Mouse (Mus musculus): ENCODE measurements around the gene Aqp3. TPM values are rescaled to one million over a fixed set of nuclear protein-coding genes. Genes with fewer than 3 reads are reported as not detected.
"Not testable (repeated sequence)": the region's sequence is repeated elsewhere in the genome, so short reads cannot be mapped to it uniquely, and the experiment has no call there.

Gene Aqp3
- polyA plus RNA-seq, 1 experiment from 2014 or later, result 13.8 TPM

DNA sequence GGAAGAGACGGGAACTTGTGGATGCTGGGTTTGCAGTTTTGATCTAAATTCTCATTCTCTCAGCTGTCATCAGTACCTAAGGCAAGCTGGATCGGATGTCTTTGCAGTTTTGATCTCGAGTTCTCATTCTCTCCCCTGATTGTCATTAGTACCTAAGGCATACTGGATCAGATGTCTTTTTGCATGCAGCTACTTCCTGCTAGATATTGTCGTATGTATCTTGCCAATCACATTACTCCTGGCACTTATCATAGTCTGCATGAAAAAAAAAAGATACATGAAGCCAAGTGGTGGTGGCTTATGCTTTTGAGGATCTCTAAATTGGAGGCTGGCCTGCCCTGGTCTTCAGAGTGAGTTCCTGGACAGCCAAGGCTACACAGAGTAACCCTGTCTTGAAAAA lies 13.2 kb downstream of the Aqp3 start:
- Histone ChIP-seq H3K4me3 (replicated peaks) (no peak overlapping the region), H3K9ac (no peak overlapping the region), H3K4me1 (replicated peaks) (peaks cover 87% of the 10 kb centered on the region), H3K4me2 (no peak overlapping the region), H3K27me3 (no peaks in the 10 kb centered on the region), H3K9me3 (replicated peaks) (no peaks in the 10 kb centered on the region), H3K27ac (no peak overlapping the region), H3K36me3 (no peaks in the 10 kb centered on the region)
- ATAC-seq (ENCODE audit: low read depth), result no peak
- WGBS (ENCODE audit: insufficient replicate concordance), result 71% methylated on average over 4 of the region's 4 CpGs
- no peak for DNase-seq

DNA sequence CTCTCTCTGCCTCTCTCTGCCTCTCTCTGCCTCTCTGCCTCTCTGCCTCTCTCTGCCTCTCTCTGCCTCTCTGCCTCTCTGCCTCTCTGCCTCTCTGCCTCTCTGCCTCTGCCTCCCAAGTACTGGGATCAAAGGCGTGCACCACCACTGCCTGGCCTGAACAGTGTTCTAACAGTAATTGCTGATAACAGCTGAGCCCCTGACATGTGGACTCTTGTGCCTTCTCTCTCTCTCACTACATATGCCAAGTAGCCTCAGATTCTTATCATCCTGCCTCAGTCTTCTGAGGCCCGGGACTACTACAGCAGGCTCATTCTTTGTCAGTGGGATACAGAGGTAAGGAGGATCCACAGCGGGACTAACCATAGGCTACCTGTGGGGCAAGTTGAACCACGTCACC lies 15.2 kb downstream of the Aqp3 start:
- H3K27me3 ChIP-seq; H3K36me3 ChIP-seq; H3K4me3 ChIP-seq (replicated peaks); H3K9me3 ChIP-seq (replicated peaks): not testable (repeated sequence)
- Histone ChIP-seq H3K27ac (peak overlapping the region; percentile 75), H3K4me1 (replicated peaks) (peaks cover 75% of the 10 kb centered on the region), H3K4me2 (0 out of 2 replicates have a peak overlapping the region, but pooled peaks have one; percentile 4), H3K9ac (peak overlapping the region; percentile 14; the same call in 1 of the 2 replicates)
- DNase-seq (peak; percentile 56), ATAC-seq (ENCODE audit: low read depth) (peak; percentile 62)
- WGBS (ENCODE audit: insufficient replicate concordance), result 36% methylated on average over 4 of the region's 4 CpGs

DNA sequence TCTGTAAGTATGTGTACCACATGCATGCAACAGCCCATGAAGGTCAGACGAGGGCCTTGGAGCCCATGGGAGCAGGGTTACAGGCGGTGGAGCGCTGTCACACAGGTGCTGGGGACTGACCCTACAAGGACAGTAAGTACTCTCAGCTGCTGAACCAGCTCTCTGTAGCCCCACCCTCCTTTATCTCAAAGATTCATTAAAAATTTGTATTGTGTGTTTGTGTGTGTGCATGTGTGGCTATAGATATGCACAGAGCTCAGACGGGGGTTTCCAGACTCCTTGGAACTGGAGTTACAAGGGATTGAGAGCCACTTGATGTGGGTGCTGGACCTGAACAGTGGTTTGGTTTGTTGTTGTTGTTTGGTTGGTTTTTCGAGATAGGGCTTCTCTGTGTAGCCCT lies 16.2 kb downstream of the Aqp3 start:
- peak; percentile 73 for ATAC-seq (ENCODE audit: low read depth)
- WGBS (ENCODE audit: insufficient replicate concordance), result 45% methylated on average over 5 of the region's 5 CpGs
- H3K9me3 ChIP-seq (replicated peaks), result no peaks in the 10 kb centered on the region
- peak overlapping the region; percentile 75 for H3K27ac ChIP-seq
- no peak overlapping the region for H3K4me2 ChIP-seq
- peak; percentile 34 for DNase-seq
- H3K27me3 ChIP-seq, result peaks cover 4% of the 10 kb centered on the region; the same call in 1 of the 2 replicates
- H3K4me1 ChIP-seq (replicated peaks), result peaks cover 65% of the 10 kb centered on the region
- H3K36me3 ChIP-seq, result no peaks in the 10 kb centered on the region
- H3K4me3 ChIP-seq (replicated peaks), result no peak overlapping the region
- H3K9ac ChIP-seq, result no peak overlapping the region

DNA sequence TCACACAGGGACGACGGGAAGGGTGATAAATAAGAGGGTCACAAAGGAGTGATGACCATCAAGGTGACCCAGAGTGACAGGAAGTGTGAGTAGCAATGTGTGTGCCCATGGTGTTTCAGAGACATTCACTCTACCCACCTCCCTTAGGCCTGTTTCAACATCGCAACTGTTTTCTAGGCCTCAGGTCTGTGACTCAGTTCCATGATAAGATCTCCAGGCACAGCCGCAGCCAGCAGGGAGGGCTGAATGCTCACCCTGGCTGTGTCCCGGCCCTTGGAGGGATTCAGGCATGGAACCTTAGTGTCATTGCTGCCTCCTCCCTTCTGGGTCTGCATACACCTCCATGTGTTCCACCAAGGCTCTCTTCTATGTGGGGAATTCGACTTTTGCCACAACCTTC lies 19.3 kb downstream of the Aqp3 start:
- Histone ChIP-seq H3K36me3 (no peaks in the 10 kb centered on the region), H3K27me3 (peaks cover 8% of the 10 kb centered on the region; the same call in 1 of the 2 replicates), H3K4me2 (no peak overlapping the region), H3K4me3 (replicated peaks) (no peak overlapping the region), H3K4me1 (replicated peaks) (peaks cover 37% of the 10 kb centered on the region), H3K27ac (no peak overlapping the region), H3K9me3 (replicated peaks) (no peaks in the 10 kb centered on the region), H3K9ac (no peak overlapping the region)
- ATAC-seq (ENCODE audit: low read depth) (no peak), DNase-seq (no peak)
- 41% methylated on average over 6 of the region's 6 CpGs for WGBS (ENCODE audit: insufficient replicate concordance)

- H3K4me2 ChIP-seq, result no peak overlapping the region
- no peaks in the 10 kb centered on the region for H3K9me3 ChIP-seq (replicated peaks)
- DNase-seq, result no peak
- H3K4me3 ChIP-seq (replicated peaks), result no peak overlapping the region
- H3K27ac ChIP-seq, result no peak overlapping the region
- no peaks in the 10 kb centered on the region for H3K36me3 ChIP-seq
- H3K4me1 ChIP-seq (replicated peaks), result peaks cover 14% of the 10 kb centered on the region
- WGBS (ENCODE audit: insufficient replicate concordance), result 69% methylated on average over 6 of the region's 6 CpGs
- no peak for ATAC-seq (ENCODE audit: low read depth)
- H3K9ac ChIP-seq, result no peak overlapping the region
- H3K27me3 ChIP-seq, result peaks cover 8% of the 10 kb centered on the region; the same call in 1 of the 2 replicates
These were observed 23.5 kb downstream of the Aqp3 start for GRCm38 (mm10) chr4:41074461-41074860.

- 0 out of 2 replicates have a peak, but pooled peaks cover 5% of the 10 kb centered on the region for H3K4me1 ChIP-seq (replicated peaks)
- DNase-seq, result no peak
- 33% methylated on average over 12 of the region's 12 CpGs for WGBS (ENCODE audit: insufficient replicate concordance)
These were observed 24.8 kb downstream of the Aqp3 start for GRCm38 (mm10) chr4:41073008-41073817.

GRCm38 (mm10) chr4:41071500-41072429 lies 26.2 kb downstream of the Aqp3 start:
- H3K27ac ChIP-seq, result no peak overlapping the region
- H3K9ac ChIP-seq, result no peak overlapping the region
- H3K36me3 ChIP-seq, result no peaks in the 10 kb centered on the region
- ATAC-seq (ENCODE audit: low read depth) (no peak), DNase-seq (no peak)
- no peaks in the 10 kb centered on the region for H3K9me3 ChIP-seq (replicated peaks)
- 0 out of 2 replicates have a peak, but pooled peaks cover 5% of the 10 kb centered on the region for H3K4me1 ChIP-seq (replicated peaks)
- no peak overlapping the region for H3K4me3 ChIP-seq (replicated peaks)
- 0 out of 2 replicates have a peak, but pooled peaks cover 3% of the 10 kb centered on the region for H3K27me3 ChIP-seq
- WGBS (ENCODE audit: insufficient replicate concordance), result 71% methylated on average over 14 of the region's 14 CpGs
- H3K4me2 ChIP-seq, result no peak overlapping the region

More at GRCm38 (mm10) chr4:41073008-41073817, 24.8 kb downstream of the Aqp3 start:
- Histone ChIP-seq H3K27me3 (peaks cover 8% of the 10 kb centered on the region; the same call in 1 of the 2 replicates), H3K9ac (no peak overlapping the region), H3K4me3 (replicated peaks) (no peak overlapping the region), H3K36me3 (no peaks in the 10 kb centered on the region), H3K27ac (peak overlapping the region; percentile 13; the same call in 1 of the 2 replicates), H3K4me2 (no peak overlapping the region), H3K9me3 (replicated peaks) (no peaks in the 10 kb centered on the region)
- no peak for ATAC-seq (ENCODE audit: low read depth)

GRCm38 (mm10) chr4:41065196-41065595 lies 32.8 kb downstream of the Aqp3 start:
- ATAC-seq (ENCODE audit: low read depth) (no peak), DNase-seq (no peak)
- peaks cover 11% of the 10 kb centered on the region; the same call in 1 of the 2 replicates for H3K27me3 ChIP-seq
- 80% methylated on average over 4 of the region's 4 CpGs for WGBS (ENCODE audit: insufficient replicate concordance)
- no peak overlapping the region for H3K4me3 ChIP-seq (replicated peaks)
- no peaks in the 10 kb centered on the region for H3K36me3 ChIP-seq
- H3K4me2 ChIP-seq, result no peak overlapping the region
- H3K9me3 ChIP-seq (replicated peaks), result no peaks in the 10 kb centered on the region
- no peak overlapping the region for H3K27ac ChIP-seq
- H3K4me1 ChIP-seq (replicated peaks), result peaks cover 11% of the 10 kb centered on the region
- H3K9ac ChIP-seq, result no peak overlapping the region

DNA sequence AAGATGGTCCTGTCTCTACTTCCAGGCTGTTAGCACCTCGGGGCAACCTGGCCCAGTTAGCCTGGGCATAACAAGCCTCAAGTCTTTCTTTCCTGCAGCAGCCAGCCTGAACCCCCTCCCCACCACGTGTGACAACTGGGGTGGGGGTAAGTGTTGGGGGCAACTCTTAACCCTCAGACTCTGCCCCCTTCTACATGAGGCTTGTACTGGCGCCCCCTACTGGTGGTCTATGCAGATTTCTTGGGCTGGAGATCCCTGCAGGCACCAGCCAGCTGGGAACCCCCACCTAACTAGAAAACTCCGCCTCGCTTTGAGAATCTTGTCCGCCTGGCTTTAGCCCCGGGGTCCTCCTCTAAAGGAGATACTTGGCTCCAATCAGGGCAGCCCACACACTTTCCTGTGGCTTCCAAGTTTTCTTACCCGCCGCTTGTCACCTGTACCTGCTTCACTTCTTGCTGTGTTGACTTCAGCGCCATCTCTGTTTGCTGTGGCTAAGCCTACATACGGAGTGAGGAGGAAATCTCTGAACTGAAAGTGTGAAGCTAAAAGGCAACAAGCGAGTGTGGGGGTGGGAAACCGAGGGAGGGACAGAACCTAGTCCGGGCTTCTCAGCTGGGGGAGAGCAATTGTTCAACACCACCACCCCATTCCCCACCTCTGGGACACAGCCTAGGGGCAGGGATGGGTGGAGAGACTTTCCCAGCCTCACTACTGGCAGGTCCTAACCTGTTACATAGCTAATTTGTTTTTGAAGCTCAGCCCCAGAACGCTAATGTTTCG lies 33.9 kb downstream of the Aqp3 start:
- no peak for DNase-seq
- peak overlapping the region; percentile 39 for H3K4me2 ChIP-seq
- H3K4me3 ChIP-seq (replicated peaks), result no peak overlapping the region
- H3K36me3 ChIP-seq, result no peaks in the 10 kb centered on the region
- no peak overlapping the region for H3K27ac ChIP-seq
- no peak overlapping the region for H3K9ac ChIP-seq
- H3K4me1 ChIP-seq (replicated peaks), result peaks cover 11% of the 10 kb centered on the region
- 19% methylated on average over 16 of the region's 16 CpGs for WGBS (ENCODE audit: insufficient replicate concordance)
- H3K9me3 ChIP-seq (replicated peaks), result no peaks in the 10 kb centered on the region
- no peak for ATAC-seq (ENCODE audit: low read depth)
- peaks cover 11% of the 10 kb centered on the region; the same call in 1 of the 2 replicates for H3K27me3 ChIP-seq

- WGBS (ENCODE audit: insufficient replicate concordance), result 58% methylated on average over 3 of the region's 3 CpGs
- no peak for DNase-seq
- no peak overlapping the region for H3K9ac ChIP-seq
These were observed 34.6 kb downstream of the Aqp3 start for GRCm38 (mm10) chr4:41063351-41063750.

More at GRCm38 (mm10) chr4:41063351-41063750, 34.6 kb downstream of the Aqp3 start:
- Histone ChIP-seq H3K36me3 (no peaks in the 10 kb centered on the region), H3K27ac (no peak overlapping the region), H3K4me1 (replicated peaks) (peaks cover 15% of the 10 kb centered on the region), H3K4me2 (no peak overlapping the region), H3K4me3 (replicated peaks) (no peak overlapping the region), H3K9me3 (replicated peaks) (no peaks in the 10 kb centered on the region), H3K27me3 (peaks cover 11% of the 10 kb centered on the region; the same call in 1 of the 2 replicates)
- ATAC-seq (ENCODE audit: low read depth), result 0 out of 2 replicates have a peak, but pooled peaks have one; percentile 14
